Mouse (Mus musculus) urinary bladder, postnatal 36 days (tissue): ENCODE measurements around the gene Ubtfl1.
"Not testable (repeated sequence)": the region's sequence is repeated elsewhere in the genome, so short reads cannot be mapped to it uniquely, and the experiment has no call there.

Source experiments
- DNase-seq, 2 experiments: peaks; one replicate each; pipeline ENCODE4 v3.0.0; 2022; ENCODE audit warnings: low spot score in 2 of 2, mixed read lengths in 1 of 2

The Ubtfl1 gene

GRCm38 (mm10) chr9:18404118-18404517, at the start of gene Ubtfl1:
TSS of gene Ubtfl1 (plus strand) at chr9:18404418.
- DNase-seq, result no peak

GRCm38 (mm10) chr9:18373026-18373425, 31.2 kb upstream of the Ubtfl1 start:
- DNase-seq, result not testable (repeated sequence)

GRCm38 (mm10) chr9:18385782-18386181, 18.4 kb upstream of the Ubtfl1 start:
- no peak for DNase-seq

GRCm38 (mm10) chr9:18399629-18400028, 4.6 kb upstream of the Ubtfl1 start:
- no peak for DNase-seq

- DNase-seq, result not testable (repeated sequence)
Measured at GRCm38 (mm10) chr9:18402895-18403294, 1.3 kb upstream of the Ubtfl1 start, which contains the start of gene Naalad2. TSS of gene Naalad2 (minus strand) at chr9:18402995.

GRCm38 (mm10) chr9:18412371-18412770, 8.2 kb downstream of the Ubtfl1 start:
- DNase-seq, result not testable (repeated sequence)

GRCm38 (mm10) chr9:18430354-18430753, 26.1 kb downstream of the Ubtfl1 start, which contains the start of gene Mbd3l2:
TSS of gene Mbd3l2 (plus strand) at chr9:18430654.
- DNase-seq, result no peak

- peak in 1 of 2 experiments; percentile 2 for DNase-seq
Measured at GRCm38 (mm10) chr9:18431687-18432086, 27.5 kb downstream of the Ubtfl1 start.

- no peak for DNase-seq
Measured at GRCm38 (mm10) chr9:18456520-18456919, 52.3 kb downstream of the Ubtfl1 start.
